Mouse (Mus musculus) kidney, postnatal 0 days (tissue): ENCODE measurements around the gene Arhgef19. TPM values are rescaled to one million over a fixed set of nuclear protein-coding genes. Genes with fewer than 3 reads are reported as not detected.

Experiments
- ATAC-seq: fragments of 200-750 bp; cut with Nextera tagmentation; replicated peaks from 2 replicates; pipeline ENCODE4 v1.8.0; 2017; ENCODE audit warnings: low read depth, moderate number of reproducible peaks, moderate TSS enrichment, moderate library complexity; ENCODE audit not compliant: low FRiP score
- DNase-seq: peaks from one replicate; pipeline ENCODE4 v3.0.0-alpha.2; 2016; ENCODE audit warnings: low spot score
- H3K27ac ChIP-seq: fragments of 300-500 bp; sonication (generic); 2 replicates; pipeline ENCODE4 v1.5.1; 2014; ENCODE audit warnings: mild to moderate bottlenecking
- H3K27me3 ChIP-seq: fragments of 300-500 bp; sonication (generic); 2 replicates; pipeline ENCODE4 v1.6.1; 2014; ENCODE audit warnings: low read length, mixed read lengths; ENCODE audit not compliant: insufficient read depth
- H3K36me3 ChIP-seq: fragments of 300-500 bp; sonication (generic); 2 replicates; pipeline ENCODE4 v1.6.1; 2014; ENCODE audit warnings: low read length, mixed read lengths; ENCODE audit not compliant: insufficient read depth
- H3K4me1 ChIP-seq: fragments of 300-500 bp; sonication (generic); replicated peaks from 2 replicates; pipeline ENCODE4 v1.6.1; 2014; ENCODE audit warnings: antibody characterized with exemption, low read length, mixed read lengths; ENCODE audit not compliant: insufficient read depth
- H3K4me2 ChIP-seq: fragments of 300-500 bp; sonication (generic); 2 replicates; pipeline ENCODE4 v1.6.1; 2014; ENCODE audit warnings: mild to moderate bottlenecking, low read length, moderate library complexity, mixed read lengths
- H3K4me3 ChIP-seq: fragments of 300-500 bp; sonication (generic); replicated peaks from 2 replicates; pipeline ENCODE4 v1.5.1; 2014; ENCODE audit warnings: low read depth, low read length
- H3K9ac ChIP-seq: fragments of 300-500 bp; sonication (generic); 2 replicates; pipeline ENCODE4 v1.6.1; 2014; ENCODE audit warnings: low read depth, low read length
- H3K9me3 ChIP-seq: fragments of 300-500 bp; sonication (generic); replicated peaks from 2 replicates; pipeline ENCODE4 v1.6.1; 2016; ENCODE audit warnings: low read length, inconsistent platforms, mixed read lengths
- CTCF ChIP-seq: IDR thresholded peaks from 2 replicates; pipeline ENCODE4 v1.5.1; 2016; ENCODE audit warnings: antibody characterized with exemption, low read depth, mild to moderate bottlenecking, moderate library complexity
- WGBS: fragments of 180-500 bp; shearing (Covaris S2); extraction: QIAGEN DNeasy Blood & Tissue Kit; methylation state at CpG from one replicate; pipeline ENCODE4 v1.1.7; 2014; 5-methylcytosine and 5-hydroxymethylcytosine counted together
- polyA plus RNA-seq: library from polyadenylated mRNA; unstranded; fragments of >200 nt; fragmentation: Nextera tagmentation; extraction: Ambion mirVana; gene quantifications from 2 replicates; pipeline ENCODE4 v1.2.1, GENCODE M21; 2015

Arhgef19 gene
- polyA plus RNA-seq = 5.2 and 5.7 TPM in 2 replicates

GRCm38 (mm10) chr4:141239388-141240125, at the start of gene Arhgef19:
TSS of gene Arhgef19 (plus strand) at chr4:141239499.
- TF ChIP-seq CTCF = no peak
- DNase-seq = peak; percentile 96
- Histone ChIP-seq H3K9ac (peak within 1 kb of the TSS; percentile 40), H3K4me2 (peak within 1 kb of the TSS; percentile 73), H3K4me3 (peak within 1 kb of the TSS; percentile 35), H3K4me1 (peaks cover 29% of the 10 kb centered on the region), H3K27ac (peak within 1 kb of the TSS; percentile 71), H3K9me3 (no peaks in the 10 kb centered on the region), H3K27me3 (no peaks in the 10 kb centered on the region), H3K36me3 (no peaks in the 10 kb centered on the region)
- under 1% methylated on average over 31 of the region's 31 CpGs for WGBS
- ATAC-seq = peak; percentile 92

- 93% methylated on average over 7 of the region's 7 CpGs for WGBS
- no peak overlapping the region for H3K27ac ChIP-seq
- H3K9me3 ChIP-seq = no peaks in the 10 kb centered on the region
- H3K9ac ChIP-seq = no peak overlapping the region
- peaks cover 16% of the 10 kb centered on the region; the same call in 1 of the 2 replicates for H3K36me3 ChIP-seq
- DNase-seq (no peak), ATAC-seq (no peak)
- H3K4me3 ChIP-seq = no peak overlapping the region
- no peaks in the 10 kb centered on the region for H3K27me3 ChIP-seq
- no peak for TF ChIP-seq CTCF
- peaks cover 6% of the 10 kb centered on the region for H3K4me1 ChIP-seq
- no peak overlapping the region for H3K4me2 ChIP-seq
Measured at GRCm38 (mm10) chr4:141191294-141191693, 48.0 kb upstream of the Arhgef19 start.

GRCm38 (mm10) chr4:141194553-141194952, 44.7 kb upstream of the Arhgef19 start:
- no peak overlapping the region for H3K9ac ChIP-seq
- peaks cover 34% of the 10 kb centered on the region for H3K36me3 ChIP-seq

GRCm38 (mm10) chr4:141196981-141197685, 42.2 kb upstream of the Arhgef19 start:
- H3K27me3 ChIP-seq = no peaks in the 10 kb centered on the region
- peaks cover 43% of the 10 kb centered on the region for H3K36me3 ChIP-seq
- DNase-seq (no peak), ATAC-seq (no peak)
- no peaks in the 10 kb centered on the region for H3K4me1 ChIP-seq
- H3K4me2 ChIP-seq = no peak overlapping the region
- no peak overlapping the region for H3K27ac ChIP-seq
- H3K9me3 ChIP-seq = no peaks in the 10 kb centered on the region
- no peak overlapping the region for H3K9ac ChIP-seq
- WGBS = 96% methylated on average over 13 of the region's 13 CpGs
- H3K4me3 ChIP-seq = no peak overlapping the region
- TF ChIP-seq CTCF = no peak

More at GRCm38 (mm10) chr4:141194553-141194952, 44.7 kb upstream of the Arhgef19 start:
- no peak overlapping the region for H3K4me2 ChIP-seq
- H3K9me3 ChIP-seq = no peaks in the 10 kb centered on the region
- no peaks in the 10 kb centered on the region for H3K27me3 ChIP-seq
- TF ChIP-seq CTCF = no peak
- WGBS = 93% methylated on average over 6 of the region's 6 CpGs
- no peak for ATAC-seq
- no peak for DNase-seq
- H3K27ac ChIP-seq = no peak overlapping the region
- H3K4me1 ChIP-seq = no peaks in the 10 kb centered on the region
- no peak overlapping the region for H3K4me3 ChIP-seq

GRCm38 (mm10) chr4:141197686-141198035, 41.6 kb upstream of the Arhgef19 start:
- DNase-seq = no peak
- no peak overlapping the region for H3K4me2 ChIP-seq
- no peak overlapping the region for H3K27ac ChIP-seq
- peaks cover 43% of the 10 kb centered on the region for H3K36me3 ChIP-seq
- H3K4me3 ChIP-seq = no peak overlapping the region
- no peaks in the 10 kb centered on the region for H3K9me3 ChIP-seq
- H3K4me1 ChIP-seq = no peaks in the 10 kb centered on the region
- no peaks in the 10 kb centered on the region for H3K27me3 ChIP-seq
- no peak for ATAC-seq
- TF ChIP-seq CTCF = 0 out of 2 replicates have a peak, but pooled peaks have one; percentile 2
- no peak overlapping the region for H3K9ac ChIP-seq
- 91% methylated on average over 13 of the region's 13 CpGs for WGBS

GRCm38 (mm10) chr4:141200906-141201305, 38.4 kb upstream of the Arhgef19 start:
- no peak for TF ChIP-seq CTCF
- DNase-seq (no peak), ATAC-seq (no peak)
- H3K36me3 ChIP-seq = peaks cover 38% of the 10 kb centered on the region
- 71% methylated on average over 11 of the region's 11 CpGs for WGBS
- H3K27ac ChIP-seq = no peak overlapping the region; the same call in 1 of the 2 replicates
- no peaks in the 10 kb centered on the region for H3K27me3 ChIP-seq
- H3K9me3 ChIP-seq = no peaks in the 10 kb centered on the region
- H3K4me1 ChIP-seq = no peaks in the 10 kb centered on the region
- H3K4me2 ChIP-seq = no peak overlapping the region
- no peak overlapping the region for H3K9ac ChIP-seq
- H3K4me3 ChIP-seq = no peak overlapping the region
